Mouse (Mus musculus) retina, adult 2 months (tissue): ENCODE data around the gene Lrp10.

Experiments
- DNase-seq: peaks from one replicate; pipeline ENCODE4 v3.0.0-alpha.2; 2012; ENCODE audit warnings: low read depth, low spot score

Gene Lrp10

DNA sequence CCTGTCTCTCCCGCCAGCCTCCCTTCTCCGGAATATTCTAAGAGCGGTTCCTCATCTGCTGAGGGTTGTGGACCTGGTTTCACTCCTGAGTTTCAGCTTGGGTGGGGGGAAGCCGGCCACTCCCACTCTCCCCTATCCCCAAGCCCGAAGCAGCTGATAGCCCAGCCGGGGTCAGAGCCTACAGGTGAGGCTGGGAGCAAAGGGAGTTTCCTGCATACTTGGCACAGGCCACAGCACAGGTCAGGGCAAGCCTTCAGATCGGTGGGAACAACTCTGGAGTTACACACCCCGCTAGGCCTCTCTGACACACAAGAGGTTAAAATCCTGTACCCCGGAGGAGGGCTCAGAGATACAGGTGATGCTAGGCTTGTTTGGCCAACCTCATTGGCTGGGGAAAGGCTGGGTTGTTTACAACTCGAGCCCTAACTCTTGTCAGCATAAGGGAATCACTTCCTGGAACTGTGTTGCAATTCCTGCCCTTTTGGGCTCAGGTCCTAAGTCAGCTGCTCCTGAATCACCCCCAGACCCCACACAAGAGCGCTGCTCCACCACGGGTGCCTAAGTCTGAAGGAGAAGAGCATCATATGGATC lies 29.9 kb upstream of the Lrp10 start:
- no peak for DNase-seq

- DNase-seq, result no peak
These were observed 28.6 kb upstream of the Lrp10 start for GRCm38 (mm10) chr14:54435194-54435918.

DNA sequence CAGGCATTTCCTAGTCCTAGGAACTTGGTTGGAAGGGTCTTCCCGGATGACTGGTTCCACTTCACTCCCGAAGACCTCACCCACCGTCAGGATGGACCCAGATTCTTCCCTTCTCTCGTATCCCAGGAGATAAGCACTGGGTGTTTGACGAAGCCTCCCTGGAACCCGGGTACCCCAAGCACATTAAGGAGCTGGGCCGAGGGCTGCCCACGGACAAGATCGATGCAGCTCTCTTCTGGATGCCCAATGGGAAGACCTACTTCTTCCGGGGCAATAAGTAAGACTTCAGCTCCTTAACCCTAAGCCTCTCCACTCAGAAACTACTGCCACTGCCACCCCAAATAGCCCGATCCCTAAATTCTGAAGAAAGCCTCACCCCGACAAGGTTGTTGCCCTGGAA lies 24.8 kb upstream of the Lrp10 start:
- DNase-seq, result no peak

- no peak for DNase-seq
These were observed 24.3 kb upstream of the Lrp10 start for GRCm38 (mm10) chr14:54439610-54440009.

GRCm38 (mm10) chr14:54440538-54440937 lies 23.4 kb upstream of the Lrp10 start:
- no peak for DNase-seq

GRCm38 (mm10) chr14:54441365-54441764 lies 22.6 kb upstream of the Lrp10 start:
- DNase-seq, result no peak

DNA sequence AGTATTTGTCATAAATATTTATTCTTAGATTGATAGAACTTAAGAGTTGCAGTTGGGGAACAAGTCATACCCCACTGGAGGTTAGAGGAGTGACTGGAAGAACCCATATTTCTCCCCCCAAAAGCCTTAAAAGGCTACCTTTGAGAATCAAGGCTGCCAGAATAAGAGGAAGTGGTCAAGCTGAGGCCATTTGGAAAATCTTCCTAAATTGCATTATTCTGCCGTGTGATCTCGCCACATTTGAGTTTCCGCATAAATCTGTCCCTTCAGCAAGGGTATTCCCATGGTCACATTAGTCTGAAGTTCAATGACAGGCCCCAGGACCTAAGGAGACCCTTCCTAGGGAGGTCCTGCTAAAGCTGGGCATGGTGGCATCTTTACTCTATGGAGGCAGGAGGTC lies 21.4 kb upstream of the Lrp10 start:
- no peak for DNase-seq

GRCm38 (mm10) chr14:54443196-54443595 lies 20.7 kb upstream of the Lrp10 start:
- no peak for DNase-seq

GRCm38 (mm10) chr14:54443712-54444618 lies 20.0 kb upstream of the Lrp10 start:
- DNase-seq, result no peak

DNA sequence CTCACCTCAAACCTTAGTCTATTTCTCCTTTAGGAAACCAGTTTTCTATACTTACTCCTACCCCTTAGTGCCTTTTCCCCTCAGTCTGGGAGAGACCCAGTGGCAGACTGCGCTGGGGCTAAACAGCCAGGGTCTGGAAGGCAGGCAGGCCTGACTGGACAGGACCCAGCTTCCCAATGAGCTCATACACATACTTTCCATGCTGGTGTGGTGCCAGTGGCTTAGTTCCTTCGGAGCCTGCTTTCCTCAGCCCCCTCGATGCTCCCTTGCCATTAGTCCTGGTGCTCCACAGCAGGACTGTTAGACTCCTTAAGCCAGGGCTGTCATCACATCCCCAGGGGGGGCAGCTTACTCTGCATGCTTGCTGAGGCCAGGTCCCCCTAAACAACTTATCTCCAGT lies 18.5 kb upstream of the Lrp10 start:
- no peak for DNase-seq

- DNase-seq, result no peak
These were observed 10.4 kb upstream of the Lrp10 start for GRCm38 (mm10) chr14:54453566-54453965.

- no peak for DNase-seq
These were observed 9.0 kb upstream of the Lrp10 start for GRCm38 (mm10) chr14:54454669-54455528.

DNA sequence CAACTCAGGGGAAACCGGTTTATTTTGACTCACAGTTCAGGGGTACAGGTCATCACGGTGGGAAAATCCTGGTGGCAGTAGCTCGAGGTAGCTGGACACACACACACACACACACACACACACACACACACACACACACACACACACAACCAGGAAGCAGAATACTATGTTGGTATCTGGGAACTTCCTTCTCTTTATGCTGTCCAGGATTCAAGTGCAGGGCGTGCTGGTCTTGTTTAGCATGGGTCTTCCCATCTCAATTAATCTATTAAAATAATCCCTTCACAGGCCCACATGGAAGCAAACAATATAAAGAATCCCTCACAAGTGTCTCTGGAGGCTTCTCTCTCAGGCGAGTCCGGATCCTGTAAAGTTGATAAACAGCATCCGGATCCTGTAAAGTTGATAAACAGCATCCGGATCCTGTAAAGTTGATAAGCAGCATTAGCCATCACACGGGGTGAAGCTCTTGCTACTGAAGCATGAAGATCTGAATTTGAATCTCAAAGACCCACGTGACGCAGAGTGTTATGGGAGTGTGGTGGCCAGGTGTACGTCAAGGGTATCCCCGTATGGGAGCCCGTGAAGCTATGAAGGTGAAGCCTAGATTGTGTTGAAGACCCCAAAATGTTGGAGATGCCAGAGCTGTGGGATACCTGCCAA lies 5.9 kb upstream of the Lrp10 start:
- DNase-seq, result no peak

- DNase-seq, result no peak
These were observed 1.8 kb upstream of the Lrp10 start for GRCm38 (mm10) chr14:54462146-54462545.

- no peak for DNase-seq
These were observed 604 bp upstream of the Lrp10 start for GRCm38 (mm10) chr14:54463108-54463958.

DNA sequence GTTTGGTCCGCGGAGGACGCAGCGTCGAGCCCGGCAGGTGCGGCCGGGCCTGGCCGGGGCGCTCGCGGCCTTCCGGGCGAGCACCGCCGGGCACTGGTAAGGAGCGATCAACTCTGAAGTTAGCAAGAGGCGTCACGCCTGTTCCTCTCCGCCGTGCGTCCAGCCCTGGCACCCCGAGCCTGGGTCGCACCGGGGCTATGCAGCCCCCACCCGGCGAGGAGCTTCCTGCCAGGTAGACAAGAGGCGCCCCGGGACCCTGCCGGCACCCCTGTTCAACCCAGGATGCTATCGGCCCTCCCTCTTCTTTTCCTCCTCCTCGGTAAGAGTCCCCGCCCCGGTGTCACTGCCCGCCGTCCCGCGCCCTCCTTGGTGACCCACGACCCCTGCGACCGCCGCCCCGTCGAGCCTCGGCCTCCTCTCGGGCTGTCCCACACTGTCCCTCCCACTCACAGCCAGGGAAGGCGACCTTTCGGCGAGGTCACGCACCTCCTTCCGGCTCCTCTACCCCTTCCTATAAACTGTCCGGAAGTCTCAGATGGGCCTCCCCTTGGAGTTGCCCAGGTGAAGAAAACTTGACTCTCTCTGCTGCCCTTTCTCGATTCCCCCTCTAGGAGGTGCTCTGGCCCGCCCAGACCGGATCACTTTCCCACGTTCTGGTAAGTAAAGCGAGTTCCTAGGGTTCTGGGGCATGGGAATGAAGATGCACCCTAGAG lies 512 bp downstream of the Lrp10 start:
- no peak for DNase-seq

DNA sequence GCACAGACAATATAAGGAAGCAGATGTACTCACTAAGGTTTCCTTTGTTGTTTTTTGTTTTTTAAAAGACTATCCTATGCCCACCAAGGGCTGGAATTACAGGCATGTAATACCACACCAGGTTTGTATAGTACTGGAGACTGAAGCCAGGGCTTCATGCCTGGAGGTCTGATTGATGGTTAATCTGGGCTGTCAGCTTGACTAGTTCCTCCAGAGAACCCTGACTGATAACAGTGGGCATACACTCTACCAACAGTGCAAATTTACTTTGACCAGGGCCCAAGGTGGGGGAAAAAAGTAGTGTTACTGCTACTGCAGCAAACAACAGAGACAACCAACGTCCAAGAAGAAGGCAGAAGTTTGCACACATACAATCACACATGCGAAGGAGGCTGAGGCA lies 7.5 kb downstream of the Lrp10 start:
- DNase-seq, result no peak

DNA sequence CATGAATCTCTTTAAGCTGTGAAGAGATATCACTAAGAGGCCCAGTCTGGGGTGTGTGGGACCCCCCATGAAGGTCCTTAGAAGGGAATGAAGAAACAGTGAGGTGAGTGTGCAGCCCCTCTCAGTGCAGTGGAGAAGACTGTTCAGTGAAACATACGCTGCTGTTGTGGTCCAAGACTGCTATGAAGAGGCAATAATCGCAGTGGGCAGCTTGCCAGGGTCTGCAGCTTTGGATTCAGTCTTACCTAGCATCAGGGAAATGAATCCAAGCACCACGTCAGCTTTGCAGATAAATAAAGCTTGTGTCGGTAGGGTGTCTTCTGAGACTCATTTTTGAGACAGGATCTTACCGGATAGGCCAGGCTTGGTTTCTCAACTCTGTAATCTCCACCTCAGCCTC lies 8.7 kb downstream of the Lrp10 start:
- DNase-seq, result no peak

GRCm38 (mm10) chr14:54474744-54475143 lies 10.8 kb downstream of the Lrp10 start:
- no peak for DNase-seq
